Mouse (Mus musculus) brain, adult 2 months (tissue): ENCODE data around the gene Nlgn2.

Experiments used
- DNase-seq: peaks from one replicate; pipeline ENCODE4 v3.0.0; 2011; ENCODE audit warnings: low read depth, low spot score

Nlgn2 gene

GRCm38 (mm10) chr11:69795983-69796435 lies 41.6 kb downstream of the Nlgn2 start:
- DNase-seq: no peak

GRCm38 (mm10) chr11:69795168-69795982 lies 42.2 kb downstream of the Nlgn2 start, which contains the start of gene Chrnb1:
Gene Chrnb1, minus strand, starts transcription at chr11:69795943.
- DNase-seq: peak; percentile 97

- DNase-seq: no peak
These were observed 44.2 kb downstream of the Nlgn2 start for GRCm38 (mm10) chr11:69793429-69793828.

GRCm38 (mm10) chr11:69791420-69791819 lies 46.2 kb downstream of the Nlgn2 start:
- peak; percentile 73 for DNase-seq

- DNase-seq: no peak
These were observed 48.2 kb downstream of the Nlgn2 start for GRCm38 (mm10) chr11:69789431-69789830.

GRCm38 (mm10) chr11:69787306-69787705 lies 50.3 kb downstream of the Nlgn2 start:
- DNase-seq: no peak

- DNase-seq: no peak
These were observed 52.8 kb downstream of the Nlgn2 start for GRCm38 (mm10) chr11:69784793-69785272.

GRCm38 (mm10) chr11:69781828-69782227 lies 55.8 kb downstream of the Nlgn2 start:
- DNase-seq: no peak

- no peak for DNase-seq
These were observed 58.6 kb downstream of the Nlgn2 start for GRCm38 (mm10) chr11:69778985-69779384.

GRCm38 (mm10) chr11:69778258-69778982 lies 59.2 kb downstream of the Nlgn2 start:
- DNase-seq: peak; percentile 42

- DNase-seq: no peak
These were observed 59.9 kb downstream of the Nlgn2 start for GRCm38 (mm10) chr11:69777504-69778257.

GRCm38 (mm10) chr11:69776488-69776887 lies 61.1 kb downstream of the Nlgn2 start:
- no peak for DNase-seq

GRCm38 (mm10) chr11:69775716-69776115 lies 61.9 kb downstream of the Nlgn2 start:
- DNase-seq: no peak

- no peak for DNase-seq
These were observed 62.6 kb downstream of the Nlgn2 start for GRCm38 (mm10) chr11:69774961-69775360.
